Mouse (Mus musculus): Measurements from ENCODE around the gene Dpep1.
"Not testable (repeated sequence)": the region's sequence is repeated elsewhere in the genome, so short reads cannot be mapped to it uniquely, and the experiment has no call there.

The Dpep1 gene

GRCm38 (mm10) chr8:123185566-123186409 is at the start of gene Dpep1:
Gene Dpep1 (plus strand): TSS chr8:123186242.
- no peak for DNase-seq (ENCODE audit: low spot score)

- DNase-seq (ENCODE audit: low spot score) = no peak
Observed at GRCm38 (mm10) chr8:123136287-123136686, 49.8 kb upstream of the Dpep1 start.

- no peak for DNase-seq (ENCODE audit: low spot score)
Observed at GRCm38 (mm10) chr8:123137645-123138077, 48.4 kb upstream of the Dpep1 start.

- DNase-seq (ENCODE audit: low spot score) = no peak
Observed at GRCm38 (mm10) chr8:123138741-123139140, 47.3 kb upstream of the Dpep1 start.

GRCm38 (mm10) chr8:123141741-123142462 is 44.1 kb upstream of the Dpep1 start:
- DNase-seq (ENCODE audit: low spot score) = peak; percentile 56

- DNase-seq (ENCODE audit: low spot score) = no peak
Observed at GRCm38 (mm10) chr8:123145279-123145678, 40.8 kb upstream of the Dpep1 start.

GRCm38 (mm10) chr8:123146390-123146789 is 39.7 kb upstream of the Dpep1 start:
- DNase-seq (ENCODE audit: low spot score) = no peak

- no peak for DNase-seq (ENCODE audit: low spot score)
Observed at GRCm38 (mm10) chr8:123150737-123151171, 35.3 kb upstream of the Dpep1 start.

GRCm38 (mm10) chr8:123155177-123155576 is 30.9 kb upstream of the Dpep1 start:
- no peak for DNase-seq (ENCODE audit: low spot score)

GRCm38 (mm10) chr8:123156070-123156773 is 29.8 kb upstream of the Dpep1 start:
- no peak for DNase-seq (ENCODE audit: low spot score)

GRCm38 (mm10) chr8:123157888-123158465 is 28.1 kb upstream of the Dpep1 start, which contains the start of gene Sult5a1:
Gene Sult5a1 (minus strand): TSS chr8:123158315.
- no peak for DNase-seq (ENCODE audit: low spot score)

- DNase-seq (ENCODE audit: low spot score) = no peak
Observed at GRCm38 (mm10) chr8:123181391-123181790, 4.7 kb upstream of the Dpep1 start.

- no peak for DNase-seq (ENCODE audit: low spot score)
Observed at GRCm38 (mm10) chr8:123188006-123188405, 2.0 kb downstream of the Dpep1 start.

GRCm38 (mm10) chr8:123188841-123189240 is 2.8 kb downstream of the Dpep1 start:
- DNase-seq (ENCODE audit: low spot score) = no peak

- DNase-seq (ENCODE audit: low spot score) = peak; percentile 63
Observed at GRCm38 (mm10) chr8:123190678-123191077, 4.6 kb downstream of the Dpep1 start.

- no peak for DNase-seq (ENCODE audit: low spot score)
Observed at GRCm38 (mm10) chr8:123191908-123192307, 5.9 kb downstream of the Dpep1 start.

GRCm38 (mm10) chr8:123193771-123194170 is 7.7 kb downstream of the Dpep1 start:
- DNase-seq (ENCODE audit: low spot score) = no peak

GRCm38 (mm10) chr8:123197016-123197415 is 11.0 kb downstream of the Dpep1 start:
- not testable (repeated sequence) for DNase-seq (ENCODE audit: low spot score)

- DNase-seq (ENCODE audit: low spot score) = no peak
Observed at GRCm38 (mm10) chr8:123199864-123200263, 13.8 kb downstream of the Dpep1 start.

GRCm38 (mm10) chr8:123202288-123202687 is 16.2 kb downstream of the Dpep1 start:
- peak; percentile 38 for DNase-seq (ENCODE audit: low spot score)

- DNase-seq (ENCODE audit: low spot score) = no peak
Observed at GRCm38 (mm10) chr8:123203571-123203970, 17.5 kb downstream of the Dpep1 start.

- DNase-seq (ENCODE audit: low spot score) = no peak
Observed at GRCm38 (mm10) chr8:123211876-123212275, 25.8 kb downstream of the Dpep1 start.

Data from layer of hippocampus, adult 9-10 months (tissue).